In the genomic region with DNA sequence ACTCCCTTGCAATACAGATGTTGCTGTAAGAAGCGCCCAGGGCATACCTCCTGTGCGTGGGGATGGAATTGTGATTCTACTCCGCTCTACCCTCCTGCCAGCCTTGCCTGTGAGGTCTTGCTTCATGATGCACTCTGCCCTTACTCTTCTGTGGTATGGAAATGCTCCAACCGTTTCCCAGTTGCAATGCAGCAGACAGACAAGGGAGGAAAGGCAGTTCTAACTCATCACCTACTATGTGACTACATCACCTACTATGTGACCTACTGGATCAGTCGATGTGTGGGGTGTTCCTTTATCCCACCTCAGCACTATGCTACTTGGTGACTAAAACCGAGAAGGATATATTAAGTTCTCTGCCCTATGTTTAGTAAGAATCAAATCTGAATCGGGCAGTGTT, we compare ENCODE assay signal across 34 mouse cellular contexts.
"Had no signal": no experiment of that assay in that cellular context is flagged by ENCODE, and none has a peak within 500 bp of the region (broad histone marks: within the 10 kb centered on the region; RNA-seq: fewer than 3 reads in every experiment).

No protein-coding gene starts in this region.

- H3K4me1 ChIP-seq: heart, embryonic 12.5 days; heart, embryonic 13.5 days; heart, embryonic 15.5 days had no signal

- H3K4me3 ChIP-seq: heart, embryonic 10.5 days; heart, embryonic 12.5 days; heart, embryonic 13.5 days; heart, embryonic 15.5 days; hindbrain, embryonic 10.5 days; hindbrain, embryonic 12.5 days; hindbrain, embryonic 13.5 days; hindbrain, embryonic 15.5 days; intestine, embryonic 15.5 days; kidney, embryonic 15.5 days; layer of hippocampus, adult 2 months; left cerebral cortex, adult 2 months had no signal

- H3K36me3 ChIP-seq: heart, embryonic 10.5 days; heart, embryonic 12.5 days; heart, embryonic 13.5 days; heart, embryonic 15.5 days; hindbrain, embryonic 10.5 days; hindbrain, embryonic 12.5 days; hindbrain, embryonic 13.5 days; hindbrain, embryonic 15.5 days; intestine, embryonic 15.5 days; kidney, embryonic 15.5 days had no signal

- H3K27ac ChIP-seq: heart, embryonic 10.5 days; heart, embryonic 13.5 days; heart, embryonic 15.5 days; hindbrain, embryonic 10.5 days; hindbrain, embryonic 12.5 days; hindbrain, embryonic 13.5 days; hindbrain, embryonic 15.5 days; hindbrain, postnatal 0 days; intestine, embryonic 15.5 days; kidney, embryonic 15.5 days; kidney, postnatal 0 days; layer of hippocampus, adult 2 months; left cerebral cortex, adult 2 months had no signal

- DNase-seq: heart, postnatal 10 days; heart, postnatal 14 days; heart, postnatal 36 days; heart, postnatal 4 days; kidney, adult 11 months; kidney, adult 18-20 months; kidney, adult 2 months; kidney, adult 8-10 months; kidney, adult 9 months; kidney, postnatal 10 days; kidney, postnatal 14 days; kidney, postnatal 36 days; kidney, postnatal 4 days; layer of hippocampus, adult 9-11 months; layer of hippocampus, postnatal 36 days had no signal

- ATAC-seq: hindbrain, embryonic 16.5 days; hindbrain, postnatal 0 days; inflammation-experienced regulatory T-cells, adult 6 months; intestine, embryonic 15.5 days; intestine, embryonic 16.5 days; intestine, postnatal 0 days had no signal

- H3K9ac ChIP-seq: heart, embryonic 12.5 days; heart, embryonic 13.5 days; heart, embryonic 15.5 days; hindbrain, embryonic 12.5 days; hindbrain, embryonic 13.5 days; hindbrain, embryonic 15.5 days; intestine, embryonic 15.5 days; kidney, embryonic 15.5 days had no signal

- H3K9me3 ChIP-seq: heart, embryonic 10.5 days; heart, embryonic 12.5 days; heart, embryonic 13.5 days; heart, embryonic 15.5 days; hindbrain, embryonic 12.5 days; hindbrain, embryonic 13.5 days; hindbrain, embryonic 15.5 days; intestine, embryonic 15.5 days had no signal

- H3K27me3 ChIP-seq: hindbrain, embryonic 12.5 days; hindbrain, embryonic 13.5 days; hindbrain, embryonic 15.5 days; intestine, embryonic 15.5 days; kidney, embryonic 15.5 days had no signal

- H3K4me2 ChIP-seq: heart, embryonic 11.5 days; heart, embryonic 12.5 days; heart, embryonic 13.5 days; heart, embryonic 15.5 days; hindbrain, embryonic 12.5 days; hindbrain, embryonic 13.5 days; hindbrain, embryonic 15.5 days; intestine, embryonic 15.5 days; kidney, embryonic 15.5 days had no signal
